Mouse (Mus musculus) CD8-positive naive resting alpha-beta T cell, adult 2 months (primary cell): Measurements from ENCODE around the gene Thbs3.

Experiments
- DNase-seq, 2 experiments: peaks; one replicate each; pipeline ENCODE4 v3.0.0; 2022; ENCODE audit warnings: low read depth in 2 of 2, low spot score in 2 of 2

Gene Thbs3

GRCm38 (mm10) chr3:89226900-89227299, 11.9 kb downstream of the Thbs3 start, which contains the start of gene Mtx1:
Gene Mtx1 (minus strand): TSS chr3:89227088.
- no peak for DNase-seq

- peak; percentile 75 to 76 for DNase-seq
Observed at GRCm38 (mm10) chr3:89227307-89228179, 12.6 kb downstream of the Thbs3 start.

- DNase-seq = peak; percentile 73 to 82
Observed at GRCm38 (mm10) chr3:89228180-89228549, 13.2 kb downstream of the Thbs3 start.

- DNase-seq = no peak
Observed at GRCm38 (mm10) chr3:89228836-89229235, 13.9 kb downstream of the Thbs3 start, which contains the start of gene Muc1. Gene Muc1 (plus strand): TSS chr3:89229057.

- no peak for DNase-seq
Observed at GRCm38 (mm10) chr3:89229276-89229675, 14.3 kb downstream of the Thbs3 start.

- no peak for DNase-seq
Observed at GRCm38 (mm10) chr3:89230561-89230960, 15.6 kb downstream of the Thbs3 start.

- no peak for DNase-seq
Observed at GRCm38 (mm10) chr3:89231345-89231744, 16.4 kb downstream of the Thbs3 start.

GRCm38 (mm10) chr3:89231772-89232275, 16.8 kb downstream of the Thbs3 start:
- no peak for DNase-seq

GRCm38 (mm10) chr3:89232614-89233013, 17.6 kb downstream of the Thbs3 start:
- no peak for DNase-seq

GRCm38 (mm10) chr3:89233562-89234110, 18.7 kb downstream of the Thbs3 start:
- no peak for DNase-seq

GRCm38 (mm10) chr3:89236516-89236915, 21.5 kb downstream of the Thbs3 start:
- DNase-seq = no peak

GRCm38 (mm10) chr3:89237682-89238081, 22.7 kb downstream of the Thbs3 start:
- DNase-seq = no peak

- DNase-seq = no peak
Observed at GRCm38 (mm10) chr3:89238494-89238893, 23.5 kb downstream of the Thbs3 start.

GRCm38 (mm10) chr3:89242331-89242895, 27.4 kb downstream of the Thbs3 start:
- DNase-seq = peak in 1 of 2 experiments; percentile 28

GRCm38 (mm10) chr3:89243609-89244008, 28.6 kb downstream of the Thbs3 start:
- DNase-seq = peak; percentile 58 to 77

GRCm38 (mm10) chr3:89244158-89244981, 29.4 kb downstream of the Thbs3 start:
- DNase-seq = peak in 1 of 2 experiments; percentile 23

- DNase-seq = no peak
Observed at GRCm38 (mm10) chr3:89244982-89245687, 30.2 kb downstream of the Thbs3 start.

- DNase-seq = no peak
Observed at GRCm38 (mm10) chr3:89245688-89246171, 30.8 kb downstream of the Thbs3 start, which contains the start of gene Krtcap2. Gene Krtcap2 (plus strand): TSS chr3:89245966.

- peak; percentile 77 to 80 for DNase-seq
Observed at GRCm38 (mm10) chr3:89246261-89247100, 31.5 kb downstream of the Thbs3 start, which contains the start of gene Trim46. Gene Trim46 (minus strand): TSS chr3:89246309.
